Mouse (Mus musculus): ENCODE data around the gene Atp13a5.

- TF ChIP-seq CTCF (IDR thresholded peaks at IDR 0.05; ENCODE audit: borderline replicate concordance, extremely low read depth, insufficient read depth, insufficient read length) (no peak), POLR2A (IDR thresholded peaks at IDR 0.05; ENCODE audit: borderline replicate concordance, extremely low read depth, insufficient read depth, insufficient read length, poor library complexity, severe bottlenecking) (no peak)
Observed at GRCm38 (mm10) chr16:29205581-29205980, 173.0 kb downstream of the Atp13a5 start.
